ENCODE assay signal across 21 mouse cellular contexts in the genomic region with DNA sequence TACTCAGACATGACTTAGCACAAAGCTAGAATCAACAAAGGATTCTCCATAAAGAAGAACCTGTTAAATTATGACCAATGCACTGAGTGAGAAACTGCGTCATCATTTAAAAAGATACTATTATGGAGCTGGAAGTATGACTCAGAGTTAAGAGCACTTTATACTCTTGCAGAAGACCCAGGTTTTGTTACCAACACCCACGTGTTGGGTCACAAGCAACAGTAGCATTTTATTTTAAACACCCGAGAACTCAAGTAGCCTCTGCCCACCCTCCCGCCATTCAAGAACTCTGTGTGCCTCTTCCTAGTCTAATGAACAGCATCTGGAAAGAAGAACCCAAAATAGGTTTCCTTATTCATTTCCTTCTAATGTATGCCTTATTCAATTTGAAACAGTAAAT.
DNase-seq lines count a peak whose midpoint lies in the region; ATAC-seq and TF ChIP-seq lines count a peak whose summit lies in the region.
"Had no signal": no experiment of that assay in that cellular context is flagged by ENCODE, and none has a peak within 500 bp of the region (broad histone marks: within the 10 kb centered on the region; RNA-seq: fewer than 3 reads in every experiment).

No protein-coding gene starts in this region.

- no peak for DNase-seq in frontal cortex, postnatal 36 days (ENCODE audit: low spot score in 2 of 2)
- no peak for DNase-seq in layer of hippocampus, adult 2 months (ENCODE audit: low spot score in 2 of 2)
- no peak for DNase-seq in layer of hippocampus, postnatal 10 days (ENCODE audit: low spot score in 2 of 2)
- no peak for DNase-seq in left cerebral cortex, adult 2 months (ENCODE audit: extremely low spot score in 1 of 2, low spot score in 2 of 2)
- DNase-seq in left cerebral cortex, postnatal 14 days (ENCODE audit: low spot score in 2 of 2), result no peak
- peak; percentile 58 for DNase-seq in brain, adult 2 months (ENCODE audit: low read depth, low spot score)
- DNase-seq in embryo, embryonic 9.5 days (ENCODE audit: extremely low spot score), result no peak
- DNase-seq: adrenal gland, adult 2 months; adrenal gland, adult 8-10 months; adrenal gland, postnatal 10 days; adrenal gland, postnatal 14 days; adrenal gland, postnatal 25 days; adrenal gland, postnatal 36 days; B cell, adult 2 months; cerebellum, adult 11 months; cerebellum, adult 11-12 months; cerebellum, adult 18-20 months had no signal

- peak overlapping the region; percentile 23; the same call in 1 of the 2 replicates for H3K27ac ChIP-seq in layer of hippocampus, adult 2 months
- peak overlapping the region; percentile 45; the same call in 1 of the 2 replicates for H3K27ac ChIP-seq in left cerebral cortex, adult 2 months

- no peak overlapping the region for H3K4me3 ChIP-seq in layer of hippocampus, adult 2 months
- H3K4me3 ChIP-seq in left cerebral cortex, adult 2 months, result no peak overlapping the region

- intact Hi-C loops in left cerebral cortex, adult 2 months (cut with DNase I), result loop anchor here (2.0 kb wide), 1 partner anchor 39 kb away; no protein-coding TSS in a partner anchor
- intact Hi-C loops in left cerebral cortex, postnatal 14 days (cut with DNase I), result no loop called here

- no peak for TF ChIP-seq CTCF in layer of hippocampus, adult 2 months (conservative IDR thresholded peaks at IDR 0.05)
- TF ChIP-seq CTCF in left cerebral cortex, adult 2 months (IDR thresholded peaks at IDR 0.05), result no peak

- ATAC-seq in frontal cortex, adult (ENCODE audit: low TSS enrichment), result 0 out of 2 replicates have a peak, but pooled peaks have one; percentile 4
- ATAC-seq: activated CD4-positive, CD25-positive, alpha-beta regulatory T cell, adult 4 months; CD4-positive, CD25-positive, alpha-beta regulatory T cell, adult 4 months; Patski had no signal
